Mouse (Mus musculus) bone marrow, adult 2 months (tissue): ENCODE measurements at regions not wholly inside any gene's neighbourhood (a gene's known extent, or its start where the extent isn't known, plus 50 kb on each side); places are given as distances from the start of the nearest gene placed in this dataset.

ENCODE experiments used
- CTCF ChIP-seq: fragments of 200-500 bp; IDR thresholded peaks from 2 replicates; pipeline ENCODE4 v1.5.1; 2011; ENCODE audit warnings: low read length, control low read depth; ENCODE audit not compliant: control insufficient read depth, insufficient read depth
- POLR2A ChIP-seq: fragments of 200-500 bp; IDR thresholded peaks from 2 replicates; pipeline ENCODE4 v1.6.1; 2011; ENCODE audit warnings: low read depth, mild to moderate bottlenecking, control low read depth, low read length, borderline replicate concordance; ENCODE audit not compliant: control insufficient read depth

DNA sequence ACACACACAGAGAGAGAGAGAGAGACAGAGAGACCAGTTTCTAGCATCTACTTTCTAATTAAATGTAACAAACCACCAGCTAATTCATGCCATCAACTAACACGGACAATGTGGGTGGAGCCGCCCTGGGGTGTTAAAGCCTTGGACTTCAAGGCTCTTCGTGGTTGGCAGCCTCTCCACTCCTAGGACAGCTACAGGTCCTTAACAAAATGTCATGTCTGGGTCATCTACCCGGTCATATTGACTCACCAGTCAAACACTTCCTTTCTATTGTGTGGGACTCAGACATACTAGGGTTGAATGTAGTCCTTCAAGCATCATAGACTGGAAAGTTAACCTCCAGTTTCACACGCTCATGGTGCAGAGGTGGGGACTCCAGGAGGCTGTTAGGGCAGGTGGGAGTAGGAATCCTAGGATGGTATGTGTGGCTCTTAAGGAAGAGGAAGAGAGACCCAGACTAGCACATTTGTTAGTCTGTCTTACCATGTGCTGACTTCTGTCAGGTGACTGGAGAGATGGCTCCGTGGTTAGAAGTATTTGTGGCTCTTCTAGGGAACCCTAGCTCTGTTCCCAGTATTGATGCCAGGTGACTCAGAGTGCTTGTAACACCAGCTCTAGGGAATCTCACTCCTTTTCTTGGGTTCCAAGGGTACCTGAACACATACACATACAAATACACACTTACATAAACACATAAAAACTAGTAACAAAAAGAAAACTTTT is 155.7 kb upstream of the Rreb1 start:
- TF ChIP-seq CTCF (no peak), POLR2A (no peak)
